Mouse (Mus musculus) retina, postnatal 1 day (tissue): ENCODE data around the gene Luc7l3.
A peak's percentile ranks its signal among the peaks of the same experiment; 100 is the strongest.
"Not testable (repeated sequence)": the region's sequence is repeated elsewhere in the genome, so short reads cannot be mapped to it uniquely, and the experiment has no call there.

Experiments
- DNase-seq: peaks from one replicate; pipeline ENCODE4 v3.0.0-alpha.2; 2012

Luc7l3 gene

GRCm38 (mm10) chr11:94290062-94290740 lies 31.6 kb downstream of the Luc7l3 start:
- no peak for DNase-seq

GRCm38 (mm10) chr11:94287105-94287504 lies 34.7 kb downstream of the Luc7l3 start:
- no peak for DNase-seq

GRCm38 (mm10) chr11:94285886-94286574 lies 35.8 kb downstream of the Luc7l3 start:
- no peak for DNase-seq

DNA sequence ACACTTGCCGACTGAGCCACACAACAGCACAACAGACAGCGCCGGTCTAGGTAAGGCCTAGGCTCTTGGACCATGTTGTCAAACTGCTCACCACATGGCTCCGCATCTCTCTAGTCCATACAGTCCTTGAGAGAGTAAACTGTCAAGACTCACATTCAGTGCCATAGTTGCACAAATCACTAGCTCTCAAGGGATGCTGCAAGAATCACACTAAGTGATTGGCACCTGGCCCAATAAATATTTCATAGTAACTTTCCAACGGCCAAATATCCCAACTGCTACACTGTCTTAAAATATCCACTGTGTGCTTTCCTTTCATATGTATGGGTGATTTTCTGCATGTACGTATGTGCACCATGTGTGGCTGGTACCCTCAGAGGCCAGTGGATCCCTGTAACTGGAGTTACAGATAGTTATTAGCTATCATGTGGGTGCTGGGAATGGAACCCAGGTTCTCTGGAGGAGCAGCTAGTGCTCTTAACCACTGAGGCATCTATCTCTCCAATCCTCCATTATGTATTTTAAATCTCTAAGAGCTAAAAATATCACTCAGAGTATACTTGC lies 38.2 kb downstream of the Luc7l3 start:
- no peak for DNase-seq

DNA sequence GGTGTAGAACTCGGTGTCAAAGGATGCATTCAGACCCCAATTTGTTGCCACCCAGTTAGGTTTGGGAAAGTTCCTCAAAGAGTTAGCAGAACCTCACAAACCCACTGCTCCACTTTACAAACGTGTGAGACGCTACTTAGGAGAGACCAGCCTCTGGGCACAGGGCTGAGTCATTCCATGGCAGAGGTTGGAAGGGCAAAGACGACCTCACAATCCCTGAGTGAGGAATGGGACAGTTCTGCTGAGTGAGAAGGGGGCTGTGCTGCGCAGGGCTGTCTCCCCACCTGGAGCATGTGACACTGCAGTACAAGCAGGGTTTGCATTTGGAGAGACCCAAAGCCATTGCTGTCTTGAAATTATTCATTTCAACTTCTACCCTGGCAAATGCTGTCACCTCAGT lies 39.5 kb downstream of the Luc7l3 start:
- DNase-seq, result no peak

- no peak for DNase-seq
Measured at GRCm38 (mm10) chr11:94281199-94282181, 40.3 kb downstream of the Luc7l3 start, which contains the start of gene Gm21885. TSS of gene Gm21885 (plus strand) at chr11:94281873.

GRCm38 (mm10) chr11:94276869-94277337 lies 44.9 kb downstream of the Luc7l3 start:
- DNase-seq, result peak; percentile 96

DNA sequence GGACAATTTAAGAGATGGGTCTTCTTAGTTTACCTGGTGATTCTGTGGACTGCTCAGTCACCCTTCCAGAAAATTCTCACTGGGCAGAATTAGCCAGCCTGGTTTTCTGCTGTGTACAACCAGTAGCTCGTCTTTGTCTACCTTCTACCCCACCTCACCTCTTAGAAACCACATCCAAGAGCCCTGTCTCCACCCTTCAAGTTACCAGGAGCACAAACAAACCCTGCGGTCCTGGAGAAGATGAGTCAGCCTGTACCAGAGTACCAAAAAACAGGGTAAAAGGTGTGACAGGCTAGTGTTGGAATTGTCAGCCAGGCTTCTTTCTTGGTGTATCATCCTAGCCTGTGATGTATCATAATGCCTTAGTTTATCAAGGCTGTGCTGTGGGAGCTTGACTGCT lies 46.1 kb downstream of the Luc7l3 start:
- DNase-seq, result no peak

GRCm38 (mm10) chr11:94275226-94275625 lies 46.6 kb downstream of the Luc7l3 start:
- no peak for DNase-seq

DNA sequence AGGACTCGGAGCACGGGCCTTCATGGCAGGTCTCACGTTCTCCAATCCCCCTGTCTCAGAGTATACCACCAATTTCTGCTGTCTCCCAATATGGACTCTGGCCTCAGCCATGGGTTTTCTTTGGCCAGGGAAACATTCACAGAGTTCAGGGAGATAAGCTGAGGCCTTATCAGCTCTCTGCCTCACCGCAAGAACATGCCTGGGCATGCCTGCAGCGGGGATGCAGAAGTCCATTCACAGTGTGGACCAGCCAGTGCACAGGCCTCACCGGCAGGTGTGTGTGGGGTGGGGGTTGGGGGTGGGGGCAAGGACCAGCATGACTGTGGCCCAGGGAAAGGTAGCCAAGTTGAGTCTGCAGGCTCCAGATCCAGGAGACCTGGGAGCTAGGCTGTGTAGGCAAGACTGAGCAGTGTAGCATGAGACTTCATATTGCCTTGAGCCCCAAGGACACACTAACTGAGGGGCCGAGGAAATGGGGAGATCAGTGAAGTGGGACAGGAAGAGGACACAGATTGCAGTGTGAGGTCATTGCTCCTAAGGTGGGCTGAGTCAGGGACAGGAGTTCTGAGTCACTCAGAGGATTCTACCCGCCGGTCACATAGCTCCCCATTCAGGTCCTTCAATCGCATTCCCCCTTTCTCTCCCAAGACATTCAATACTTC lies 47.5 kb downstream of the Luc7l3 start:
- no peak for DNase-seq

- no peak for DNase-seq
Measured at GRCm38 (mm10) chr11:94272960-94273927, 48.5 kb downstream of the Luc7l3 start.

DNA sequence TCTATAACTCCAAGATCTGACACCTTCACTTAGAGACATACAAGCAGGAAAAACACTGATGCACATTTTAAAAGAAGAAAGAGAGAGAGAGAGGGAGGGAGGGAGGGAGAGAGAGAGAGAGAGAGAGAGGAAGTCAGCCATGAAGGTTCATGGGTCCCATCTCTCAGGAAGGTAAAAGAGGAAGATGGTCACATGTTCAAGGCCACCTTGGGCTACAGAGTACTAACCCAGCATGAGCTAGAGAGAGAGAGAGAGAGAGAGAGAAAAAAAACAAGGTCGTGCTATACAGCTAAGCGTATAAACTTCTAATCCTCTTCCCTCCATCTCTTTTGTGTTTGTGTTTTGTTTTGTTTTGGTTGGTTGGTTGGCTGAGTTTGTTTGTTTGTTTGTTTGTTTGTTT lies 50.8 kb downstream of the Luc7l3 start:
- DNase-seq, result no peak

DNA sequence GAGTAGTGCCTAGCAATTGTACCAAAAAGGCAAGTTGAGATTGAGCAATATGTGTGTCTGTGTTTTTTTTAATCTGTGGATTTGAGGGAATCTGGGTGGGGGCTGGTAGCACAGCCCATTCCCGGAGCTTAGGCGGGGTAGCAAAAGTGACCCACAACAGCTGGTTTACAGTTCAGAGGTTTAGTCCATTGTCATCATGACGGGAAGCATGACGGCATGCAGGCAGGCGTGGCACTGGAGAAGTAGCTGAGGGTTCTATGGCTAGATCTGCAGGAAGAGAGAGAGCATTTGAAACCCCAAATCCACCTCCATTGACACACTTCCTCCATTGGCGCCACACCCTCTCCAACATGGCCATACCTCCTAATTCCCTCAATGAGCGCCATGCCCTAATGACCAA lies 51.9 kb downstream of the Luc7l3 start:
- DNase-seq, result no peak

GRCm38 (mm10) chr11:94268761-94269160 lies 53.0 kb downstream of the Luc7l3 start:
- no peak for DNase-seq

DNA sequence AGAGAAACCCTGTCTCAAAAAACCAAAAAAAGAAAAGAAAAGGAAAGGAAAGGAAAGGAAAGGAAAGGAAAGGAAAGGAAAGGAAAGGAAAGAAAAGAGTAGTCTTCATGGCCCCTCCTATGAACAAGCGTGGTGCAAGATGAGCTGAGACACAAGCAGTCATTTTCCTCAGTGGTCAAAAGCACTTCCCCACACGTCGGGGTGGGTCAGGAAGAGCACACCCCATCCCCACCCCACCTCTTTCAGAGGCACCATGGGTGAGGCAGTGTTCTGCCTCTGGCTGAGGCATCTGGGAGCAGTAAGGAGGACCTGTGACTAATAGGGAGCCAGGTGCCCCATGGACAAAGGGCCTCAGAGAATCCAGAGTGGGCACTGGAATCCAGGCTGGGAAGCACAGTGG lies 55.6 kb downstream of the Luc7l3 start:
- not testable (repeated sequence) for DNase-seq

GRCm38 (mm10) chr11:94265134-94265785 lies 56.5 kb downstream of the Luc7l3 start:
- peak; percentile 87 for DNase-seq

- DNase-seq, result no peak
Measured at GRCm38 (mm10) chr11:94261585-94262370, 60.0 kb downstream of the Luc7l3 start.

GRCm38 (mm10) chr11:94259814-94260213 lies 62.0 kb downstream of the Luc7l3 start:
- no peak for DNase-seq

DNA sequence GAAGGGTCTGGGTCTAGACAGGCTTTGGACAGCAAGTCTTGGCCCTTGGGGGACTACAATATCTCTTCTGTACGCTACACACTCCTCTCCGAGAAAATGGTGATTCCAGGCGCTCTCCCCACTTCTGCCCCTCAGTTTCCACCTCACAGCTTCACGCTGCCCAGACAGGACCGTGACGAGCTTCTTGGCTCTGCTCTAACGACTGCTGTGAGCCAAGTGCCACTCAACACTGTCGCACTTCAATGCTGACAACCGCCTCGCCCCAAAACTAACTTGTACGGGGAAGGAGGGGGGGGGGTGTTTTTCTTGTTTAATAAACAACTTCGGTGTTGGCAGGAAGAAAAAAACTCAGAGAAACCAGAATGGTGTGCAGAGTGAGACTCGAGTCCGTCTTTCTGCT lies 63.8 kb downstream of the Luc7l3 start:
- DNase-seq, result no peak

DNA sequence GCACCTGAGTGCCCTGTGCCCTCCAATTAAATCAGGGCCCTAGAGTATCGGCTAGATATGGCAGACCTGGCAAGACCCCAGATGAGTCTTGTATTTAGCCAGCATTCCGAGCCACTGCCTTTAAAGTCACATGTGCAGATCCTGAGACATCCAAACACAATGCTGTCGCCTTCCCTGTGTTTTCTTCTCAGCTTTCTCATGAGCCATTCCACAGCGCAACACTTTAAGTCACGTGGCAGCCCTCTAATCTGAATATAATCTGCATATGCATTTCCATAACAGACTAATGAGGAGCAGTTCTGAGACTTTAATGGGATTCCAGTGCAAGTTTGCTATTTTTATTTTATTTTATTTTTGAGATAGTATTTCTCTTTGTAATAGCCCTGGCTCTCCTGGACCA lies 66.1 kb downstream of the Luc7l3 start:
- DNase-seq, result no peak
